Mouse (Mus musculus) lung, postnatal 4 days (tissue): Measurements from ENCODE around the gene Fmo6.

Source experiments
- DNase-seq, 2 experiments: peaks; one replicate each; pipeline ENCODE4 v3.0.0; 2021

The Fmo6 gene

DNA sequence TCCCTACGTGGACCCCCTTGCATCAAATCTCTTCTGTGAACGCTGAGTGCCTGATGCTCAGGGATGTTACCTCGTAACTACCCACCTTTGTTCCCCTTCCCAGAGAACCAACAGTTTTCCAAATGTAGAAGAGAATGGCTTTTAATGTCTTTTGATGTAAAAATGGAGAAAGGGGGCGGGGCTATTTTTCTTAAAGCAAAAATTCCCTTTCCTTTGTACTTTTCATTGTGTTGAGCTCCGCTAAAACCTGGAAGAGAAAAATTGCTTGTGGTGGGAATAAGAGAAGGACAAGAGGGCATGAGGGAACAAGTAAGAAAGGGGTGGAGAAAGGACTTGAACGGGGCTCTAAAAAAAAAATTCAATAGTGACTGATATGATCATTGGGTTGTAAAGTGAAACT is at the start of gene Fmo6:
Gene Fmo6, minus strand, starts transcription at position 101 of the 400 bp plus-strand sequence.
- DNase-seq = no peak

DNA sequence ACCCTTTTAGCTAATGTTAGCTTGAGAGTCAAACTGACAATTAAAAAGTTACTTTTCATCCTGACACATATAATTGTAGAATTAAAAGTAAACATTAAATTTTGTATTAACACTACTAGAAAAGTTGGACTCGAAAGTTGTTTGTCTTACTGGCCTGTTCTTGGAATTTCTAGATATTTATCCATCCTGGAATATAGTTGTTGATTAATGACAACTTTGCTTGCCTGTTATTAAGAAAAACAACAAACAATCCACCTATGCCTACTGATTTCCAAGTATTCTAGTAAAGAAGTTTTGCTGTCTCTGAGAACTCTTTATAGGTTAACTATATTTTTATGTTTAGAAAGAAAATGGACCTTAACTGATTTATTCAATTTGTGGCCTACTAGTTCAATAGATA is 49.5 kb upstream of the Fmo6 start:
- no peak for DNase-seq

DNA sequence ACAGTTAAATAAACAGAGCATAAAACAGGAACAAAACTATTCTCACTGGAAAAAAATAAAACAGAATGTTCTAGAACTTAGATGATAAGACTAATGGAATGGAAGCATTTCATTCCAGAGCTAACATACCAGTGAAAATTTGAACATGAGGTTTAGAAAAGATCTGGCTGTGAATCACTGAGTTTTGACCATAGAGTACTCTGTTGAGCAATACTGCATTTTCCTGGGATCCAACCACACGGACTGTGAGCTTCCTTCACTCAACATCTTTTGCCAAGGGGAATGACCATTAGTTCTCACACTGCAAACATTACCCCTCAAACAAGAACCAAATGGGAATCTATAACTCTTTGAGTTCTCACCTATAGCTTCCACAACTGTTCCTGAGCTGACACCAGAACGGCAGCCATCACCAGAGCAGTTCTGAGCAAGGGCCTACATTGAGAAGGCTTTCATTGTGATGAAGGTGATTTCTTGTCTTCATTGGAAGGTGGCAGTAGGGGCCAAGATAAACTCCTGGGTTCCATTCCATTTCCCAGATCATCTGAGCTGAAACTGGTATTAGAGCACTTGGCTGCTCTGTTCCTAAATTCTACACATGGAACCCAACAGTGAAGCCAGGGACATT is 48.9 kb upstream of the Fmo6 start:
- DNase-seq = no peak

DNA sequence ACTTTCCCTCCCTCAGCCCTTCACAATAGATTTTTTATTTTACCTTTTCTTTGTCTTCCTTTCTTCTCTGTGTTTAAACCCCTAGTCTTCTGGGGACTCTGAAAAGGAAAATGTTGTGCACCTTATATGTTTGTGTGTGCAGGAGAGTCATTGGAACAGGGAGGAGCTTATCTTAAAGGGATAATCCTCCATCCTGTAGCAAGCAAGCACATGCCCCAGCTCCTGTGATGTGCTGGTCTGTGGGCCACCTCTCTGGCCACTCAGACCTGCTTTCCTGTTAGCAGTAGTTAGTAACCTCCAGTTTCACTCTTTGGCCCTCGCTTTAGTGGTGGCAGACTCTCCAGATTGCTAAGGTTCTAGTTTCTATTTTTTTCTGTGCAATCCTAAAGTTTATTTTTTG is 47.1 kb upstream of the Fmo6 start, which contains the start of gene Fmo3:
Gene Fmo3, minus strand, starts transcription at position 101 of the 400 bp plus-strand sequence.
- no peak for DNase-seq

DNA sequence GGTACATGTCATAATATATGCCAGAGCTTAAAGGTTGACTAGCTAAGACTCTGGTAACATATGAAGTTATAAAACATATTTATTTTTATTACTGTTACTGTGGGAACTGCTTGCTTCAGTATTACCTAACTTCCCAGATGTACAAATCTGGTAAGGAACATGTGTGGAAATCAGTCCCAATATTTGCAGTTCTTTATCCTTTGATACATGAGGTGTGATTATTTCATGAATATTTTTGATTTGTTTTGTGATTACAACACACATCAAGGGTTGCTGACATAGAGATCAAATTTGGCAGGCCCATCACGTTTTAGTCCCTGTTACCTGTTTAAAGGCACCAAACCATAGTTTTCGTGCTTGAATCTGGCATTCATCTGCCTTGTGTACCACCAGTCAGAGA is 26.2 kb upstream of the Fmo6 start:
- no peak for DNase-seq

DNA sequence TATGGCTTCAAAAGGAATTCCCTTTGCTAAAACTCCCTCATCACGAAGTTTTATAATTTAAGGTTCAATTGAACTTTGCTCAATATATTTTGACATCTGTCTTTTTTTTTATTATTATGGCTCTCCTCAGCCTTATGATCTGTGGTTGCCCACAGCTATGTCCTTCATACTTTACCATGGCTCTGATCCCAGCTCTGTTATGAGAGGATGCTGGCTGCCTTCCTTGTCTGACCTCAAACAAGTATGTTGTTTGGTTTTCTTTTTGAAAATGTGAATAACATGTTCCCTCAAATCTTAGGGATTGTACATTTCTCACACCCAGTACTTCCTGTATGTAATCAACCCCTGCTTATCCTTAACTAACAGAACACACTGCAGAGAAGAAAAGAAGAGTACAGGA is 20.1 kb upstream of the Fmo6 start:
- DNase-seq = no peak

DNA sequence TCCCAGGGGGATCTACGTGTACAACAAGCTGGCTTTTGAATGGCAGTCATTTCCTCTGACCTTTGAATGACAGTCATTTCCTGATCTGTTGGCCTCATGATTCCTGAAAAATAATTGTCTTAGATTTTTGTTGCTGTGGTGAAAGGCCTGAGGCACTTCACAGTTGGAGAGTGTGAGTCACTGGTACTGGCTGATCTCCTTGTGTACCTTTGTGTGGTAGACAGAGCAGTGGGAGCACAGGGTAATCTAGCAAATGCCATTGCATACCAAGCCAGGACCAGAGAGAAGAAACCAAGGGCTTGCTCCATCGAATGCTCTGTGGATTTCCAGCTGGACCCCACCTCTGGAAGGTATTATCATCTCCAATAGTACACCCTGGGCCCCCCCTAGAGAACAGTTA is 15.8 kb upstream of the Fmo6 start:
- DNase-seq = no peak

DNA sequence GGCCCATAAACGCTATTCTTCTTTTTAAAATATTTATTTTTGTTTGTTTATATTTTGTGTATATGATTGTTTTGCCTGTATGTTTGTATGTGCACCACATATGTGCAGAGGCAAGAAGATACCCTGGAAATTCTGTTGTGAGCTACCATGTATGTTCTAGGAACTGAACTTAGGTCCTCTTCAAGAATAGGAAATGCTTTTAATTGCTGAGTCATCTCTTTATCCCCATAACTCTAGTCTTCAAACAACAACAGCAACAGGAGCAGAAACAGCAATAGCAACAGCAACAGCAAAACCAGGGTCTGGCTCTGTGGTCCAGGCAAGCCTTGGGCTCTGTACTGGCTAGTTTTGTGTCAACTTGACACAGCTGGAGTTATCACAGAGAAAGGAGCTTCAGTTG is 12.4 kb upstream of the Fmo6 start:
- DNase-seq = no peak

DNA sequence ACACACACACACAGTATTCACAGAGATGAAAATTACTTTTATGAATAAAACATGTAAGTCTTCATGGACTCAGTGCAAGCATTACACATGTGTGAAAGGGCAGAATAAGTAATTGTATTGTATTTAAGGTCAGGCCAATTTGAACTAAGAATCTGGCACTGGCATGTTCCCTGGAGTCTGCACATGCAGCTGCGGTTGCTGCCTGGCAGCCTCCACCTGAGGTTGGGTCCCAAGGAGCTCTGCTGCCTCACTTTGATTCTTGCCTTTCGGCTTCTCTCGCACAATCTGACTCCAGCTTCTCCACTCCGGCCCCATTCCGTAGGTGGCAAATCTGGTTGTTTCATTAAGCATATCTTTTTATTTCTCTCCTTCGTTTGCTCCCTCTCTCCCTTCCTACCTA is 10.6 kb upstream of the Fmo6 start:
- no peak for DNase-seq

DNA sequence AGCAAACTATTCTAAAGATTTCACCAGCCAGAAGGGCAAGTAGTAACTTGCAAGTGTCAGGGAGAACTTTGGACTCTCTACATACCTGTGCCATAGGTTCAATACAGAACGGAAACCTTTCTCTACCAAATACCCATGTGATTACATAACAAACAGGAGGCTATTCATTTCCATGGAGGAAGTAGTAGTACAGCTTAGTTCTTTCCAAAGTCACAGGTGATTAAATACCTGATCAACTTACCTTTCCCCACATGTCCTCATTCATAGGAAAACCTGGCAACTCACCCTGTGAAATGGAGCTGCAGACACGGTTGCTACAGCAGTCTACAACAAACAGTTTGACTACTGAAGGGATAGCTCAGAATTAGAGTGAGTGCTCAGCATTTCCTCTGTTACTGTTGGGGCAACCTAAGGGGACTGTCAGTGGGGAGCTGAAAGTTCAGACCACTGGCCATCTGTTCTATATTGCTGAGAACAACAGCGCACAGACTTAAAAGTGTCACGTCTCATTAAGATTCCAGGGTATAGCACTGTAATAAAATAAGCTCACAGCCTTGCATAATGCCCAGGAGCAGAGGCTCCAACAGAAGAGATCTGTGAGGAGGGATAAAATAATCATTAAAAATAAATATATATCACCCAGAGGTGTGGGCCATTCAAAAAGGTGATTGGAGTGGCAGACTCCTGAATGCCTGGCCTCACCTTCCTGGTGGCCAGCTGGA is 9.7 kb upstream of the Fmo6 start:
- DNase-seq = no peak

DNA sequence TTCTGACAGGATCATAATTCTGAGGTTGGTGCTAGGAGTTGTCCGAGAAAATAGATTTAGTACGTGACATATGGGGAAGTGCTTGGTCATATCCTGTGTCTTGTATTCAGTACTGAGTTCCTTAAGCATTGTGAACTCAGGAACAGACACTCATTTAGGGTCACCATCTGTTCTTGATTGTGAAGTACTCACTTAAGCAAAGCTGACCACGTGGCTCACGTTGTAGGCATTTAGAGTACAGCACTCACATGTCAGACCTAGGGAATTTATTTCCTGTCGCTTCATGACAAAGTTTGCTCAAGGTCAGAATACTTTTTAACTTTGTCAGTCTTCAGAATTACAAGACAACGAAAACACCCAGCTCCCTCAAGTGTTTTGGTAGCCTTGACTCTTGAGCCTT is 6.4 kb upstream of the Fmo6 start:
- no peak for DNase-seq

DNA sequence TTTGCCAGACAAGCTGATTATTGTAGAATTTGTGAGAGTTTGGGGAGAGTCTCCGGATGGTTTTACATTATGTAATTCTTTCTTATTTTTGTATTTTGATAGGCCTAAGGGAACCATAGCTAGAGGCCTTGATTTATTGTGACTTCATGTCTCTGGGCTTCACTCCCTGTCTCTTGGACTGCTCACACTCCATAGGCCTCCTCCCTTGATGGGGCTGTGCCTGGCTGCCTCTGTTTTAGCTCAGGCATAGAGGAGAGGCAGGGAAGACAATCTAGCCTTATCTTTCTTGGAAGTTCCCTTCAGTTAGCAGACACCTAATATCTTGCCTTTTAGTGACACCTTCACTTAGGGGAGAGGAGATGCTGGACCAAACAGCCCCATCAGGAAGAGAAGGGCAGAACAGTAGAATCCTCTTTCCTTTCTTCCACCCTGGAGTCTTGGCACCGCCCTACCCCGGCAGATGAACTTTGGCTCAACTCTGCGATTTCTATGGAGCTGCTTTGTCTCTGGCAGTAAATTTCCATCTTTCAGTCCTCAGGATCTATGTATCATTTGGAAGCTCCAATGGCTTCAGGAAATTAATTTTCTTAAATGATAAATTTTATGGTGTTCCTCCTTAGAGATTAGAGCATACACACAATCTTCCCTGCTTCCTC is 1.5 kb upstream of the Fmo6 start:
- peak; percentile 29 to 56 for DNase-seq

DNA sequence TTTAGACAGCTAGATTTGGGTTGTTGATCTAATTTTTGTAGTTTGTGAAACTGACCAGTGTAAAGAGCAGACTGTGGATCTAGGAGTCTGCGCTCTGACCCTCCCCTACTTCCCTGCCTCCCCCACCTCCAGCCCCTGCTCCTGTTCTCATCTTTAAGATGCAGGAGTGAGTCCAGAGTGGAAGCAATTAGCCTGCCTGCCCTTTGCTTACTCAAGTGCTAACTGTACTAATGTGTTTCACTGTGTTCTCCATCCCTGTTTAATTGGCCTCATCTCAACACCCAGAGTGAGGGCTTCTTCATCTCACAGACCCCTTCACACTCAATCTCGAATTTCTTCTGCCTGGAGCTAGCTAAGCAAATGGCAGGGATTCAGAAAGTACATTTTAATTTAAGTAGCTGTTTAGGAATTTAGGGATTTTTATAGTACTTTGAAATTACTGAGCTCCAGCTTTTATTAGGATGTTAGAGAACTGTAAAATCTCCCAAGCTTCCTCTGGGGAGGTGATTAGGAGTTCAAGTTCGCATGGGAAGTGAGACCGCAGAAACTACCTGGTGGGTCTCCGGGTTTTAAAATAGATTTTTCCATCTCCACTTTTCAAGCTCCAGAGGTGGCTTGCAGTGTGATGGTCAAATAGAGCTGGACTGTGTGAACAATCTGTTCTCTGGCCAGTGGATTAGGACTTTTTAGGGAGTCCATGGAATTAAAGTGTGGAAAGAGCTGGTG is 818 bp upstream of the Fmo6 start:
- DNase-seq = no peak

DNA sequence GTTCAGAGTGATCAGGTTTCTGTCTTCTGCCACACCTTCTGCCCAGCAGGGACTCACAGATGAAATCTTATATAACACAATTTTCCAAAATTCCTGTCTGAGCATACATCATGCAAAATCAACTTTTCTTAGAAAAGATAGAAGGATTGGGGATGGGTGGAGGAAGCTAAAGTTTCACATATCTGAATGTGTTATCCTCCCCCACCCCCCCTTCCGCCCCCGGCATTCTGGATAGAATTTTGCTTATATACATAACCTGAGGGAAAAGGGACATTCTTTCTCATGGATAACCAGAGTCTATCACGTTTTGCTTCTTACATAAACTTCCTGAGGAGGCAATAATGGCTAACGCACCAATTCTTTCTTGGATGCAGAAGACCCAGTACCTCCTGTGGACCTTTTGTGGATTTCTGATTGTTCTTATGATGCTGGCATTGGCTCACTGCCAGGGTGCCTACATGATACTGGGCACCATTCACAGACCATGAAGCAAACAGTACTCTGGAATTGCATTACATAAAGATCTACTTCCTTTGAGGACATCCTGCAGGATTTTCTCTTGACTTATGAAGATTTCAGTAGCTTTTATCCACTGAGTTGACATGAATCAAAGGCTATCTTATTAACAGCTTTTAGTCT is 2.8 kb downstream of the Fmo6 start:
- no peak for DNase-seq

DNA sequence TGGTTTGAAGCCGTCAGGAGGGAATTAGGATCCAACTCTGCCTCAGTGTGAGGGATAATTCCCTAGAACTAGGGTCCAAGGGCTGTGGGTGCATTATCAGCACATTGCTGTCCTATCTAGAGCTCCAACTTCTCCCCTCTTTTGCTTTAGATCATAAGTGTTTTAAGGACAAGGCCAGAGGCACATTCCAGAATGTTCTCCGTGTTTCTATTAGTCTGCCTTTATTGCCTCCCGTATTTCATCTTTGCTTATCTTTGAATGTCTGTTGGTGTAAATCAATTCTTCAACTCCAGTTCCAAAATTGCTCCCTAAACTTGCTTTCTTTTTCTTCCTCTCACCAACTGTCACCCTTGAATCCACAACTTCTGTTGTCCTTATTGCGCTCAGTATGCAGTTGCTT is 4.9 kb downstream of the Fmo6 start:
- no peak for DNase-seq

DNA sequence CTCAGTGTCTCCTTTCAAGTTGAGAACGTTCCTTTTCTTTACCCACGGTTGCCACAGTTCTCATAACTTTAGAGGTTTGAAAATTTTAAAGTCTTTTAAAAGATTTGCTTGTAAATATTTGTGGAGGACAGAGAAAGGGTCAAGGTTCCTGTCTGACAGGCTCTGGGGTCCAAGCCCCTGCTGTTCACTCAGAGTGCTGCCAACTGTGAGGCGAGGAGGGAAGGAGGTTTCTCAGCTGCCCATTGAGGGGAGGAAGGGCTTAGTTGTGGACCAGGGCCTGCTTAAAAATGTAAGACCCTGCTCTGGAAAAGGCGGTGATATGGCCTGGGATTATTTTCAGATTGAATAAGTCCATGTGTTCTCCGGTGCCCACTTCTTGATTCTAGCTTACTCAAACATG is 5.4 kb downstream of the Fmo6 start:
- DNase-seq = peak; percentile 34 to 68

DNA sequence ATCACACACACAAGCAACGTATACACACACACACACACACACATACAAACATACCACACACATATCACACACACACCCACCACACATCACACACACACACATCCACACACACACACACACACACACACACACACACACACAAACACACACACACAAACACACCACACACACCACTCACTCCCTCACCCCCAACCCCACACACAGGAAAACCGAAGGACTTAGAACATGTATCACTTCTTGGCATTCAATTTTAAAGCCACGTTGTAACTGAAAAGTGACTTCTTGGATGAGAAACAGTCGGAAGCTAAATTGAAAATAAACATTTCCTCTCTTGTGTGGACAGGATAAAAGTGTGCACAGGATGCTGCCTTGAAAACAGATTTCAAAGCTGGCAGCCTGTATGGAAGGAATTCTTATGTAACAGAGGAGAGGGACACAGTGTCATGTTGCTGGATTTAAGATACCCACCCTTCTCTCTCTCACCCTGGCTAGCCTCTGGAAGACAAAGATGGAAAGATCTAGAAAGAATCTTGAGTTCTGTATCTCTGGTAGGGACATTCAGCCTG is 5.9 kb downstream of the Fmo6 start:
- DNase-seq = no peak

DNA sequence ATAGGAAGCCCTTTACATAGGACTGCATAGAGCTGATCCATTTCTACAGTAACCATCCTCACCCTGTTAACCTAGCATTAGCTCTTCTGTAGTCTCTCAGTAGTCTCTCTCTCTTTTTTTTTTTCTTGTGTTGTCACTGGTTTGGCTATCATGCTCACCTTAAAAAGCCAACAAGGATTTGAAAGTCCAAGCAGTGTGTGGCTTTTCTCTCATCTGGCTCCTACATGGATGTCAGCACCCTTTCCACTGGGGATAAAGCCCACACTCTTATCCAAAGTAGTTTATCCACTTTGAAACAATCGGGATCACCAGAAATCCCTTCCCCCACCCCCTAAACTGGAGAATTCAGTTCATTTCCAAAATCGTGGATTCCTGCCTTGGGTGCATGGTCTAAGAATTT is 6.7 kb downstream of the Fmo6 start:
- DNase-seq = no peak

DNA sequence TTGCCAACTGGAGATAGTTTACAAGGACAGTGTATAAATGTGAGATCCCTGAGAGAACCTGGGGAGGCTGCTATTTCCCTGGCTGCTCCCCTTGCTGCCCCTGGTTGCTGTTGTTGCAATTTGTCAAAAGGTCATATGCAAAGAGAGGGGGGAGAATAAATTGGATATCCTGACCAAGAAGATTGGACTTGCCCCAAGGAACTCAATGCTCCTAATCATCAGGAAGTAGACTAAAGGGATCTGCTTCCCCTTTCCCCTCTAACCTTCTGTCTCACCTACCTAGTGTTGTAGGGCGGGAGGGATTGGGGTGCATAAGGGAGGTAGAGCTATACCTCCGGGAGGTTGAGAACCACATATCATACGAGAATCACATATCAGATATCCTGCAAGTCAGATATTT is 8.2 kb downstream of the Fmo6 start:
- no peak for DNase-seq

DNA sequence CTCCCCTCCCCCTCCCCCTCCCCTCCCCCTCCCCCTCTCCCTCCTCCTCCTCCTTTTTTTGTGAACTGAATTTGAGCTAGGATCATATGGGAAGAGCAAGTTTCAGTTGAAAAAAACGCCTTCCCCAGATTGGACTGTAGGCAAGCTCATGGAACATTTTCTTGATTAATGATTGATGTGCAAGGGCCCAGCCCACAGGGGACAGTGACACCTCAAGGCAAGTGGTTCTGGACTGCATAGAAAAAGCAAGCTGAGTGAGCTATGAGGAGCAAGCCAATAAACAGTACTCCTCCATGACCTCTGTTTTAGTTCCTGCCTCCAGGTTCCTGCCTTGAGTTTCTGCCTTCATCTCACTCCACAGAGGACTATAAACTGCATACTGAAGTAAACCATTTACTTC is 12.2 kb downstream of the Fmo6 start:
- DNase-seq = no peak

DNA sequence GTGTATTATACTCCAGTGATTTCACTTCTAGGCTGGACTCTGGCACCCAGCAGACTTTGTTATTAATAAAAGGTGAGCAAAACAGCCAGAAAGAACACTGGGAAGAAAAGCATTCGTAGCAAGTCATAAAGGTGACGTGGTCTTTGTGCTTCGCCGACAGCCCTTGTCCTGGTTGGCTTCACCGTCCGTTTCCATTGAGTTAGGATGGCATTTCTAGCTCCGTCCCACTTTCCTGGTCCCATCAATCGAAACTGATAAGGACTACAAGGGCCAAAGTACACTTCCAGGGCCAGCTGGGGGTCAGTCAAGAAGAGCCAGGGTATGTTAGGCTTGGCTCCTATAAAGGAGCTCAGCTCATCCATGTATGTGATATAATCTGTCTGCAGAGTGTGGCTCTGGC is 20.7 kb downstream of the Fmo6 start:
- no peak for DNase-seq

DNA sequence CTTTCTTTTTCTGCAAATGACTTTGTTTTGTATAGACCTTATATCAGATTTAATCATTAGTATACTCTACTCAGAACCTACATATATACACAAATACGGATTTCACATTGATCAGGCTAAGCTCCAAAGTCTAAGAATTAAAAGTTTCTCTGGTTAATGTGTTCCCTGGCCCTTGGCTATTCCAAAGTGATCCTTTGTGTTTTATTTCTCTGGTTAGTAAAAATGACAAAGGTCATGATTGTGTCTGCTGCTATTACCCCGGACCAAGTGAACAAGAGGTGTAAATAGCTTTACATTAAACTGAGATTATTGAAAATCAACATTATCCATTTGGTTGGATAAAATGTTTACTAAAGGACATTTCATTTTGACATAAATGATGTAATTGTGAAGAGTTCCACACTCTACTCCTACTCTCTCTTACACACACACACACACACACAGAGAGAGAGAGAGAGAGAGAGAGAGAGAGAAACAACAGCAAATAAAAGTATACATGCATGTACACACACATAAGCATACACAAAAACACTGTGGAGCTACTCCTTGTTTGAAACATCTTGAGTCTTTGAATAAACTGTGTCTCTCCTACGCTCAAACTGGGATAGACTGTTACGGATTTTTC is 22.3 kb downstream of the Fmo6 start:
- no peak for DNase-seq
